Mouse (Mus musculus): ENCODE data around the gene Abcc4. TPM values are rescaled to one million over a fixed set of nuclear protein-coding genes. Genes with fewer than 3 reads are reported as not detected.

Abcc4 gene
- polyA plus RNA-seq, 1 experiment from 2014 or later = 3.6 TPM

- no peak for ATAC-seq (replicated peaks; ENCODE audit: insufficient number of reproducible peaks, low FRiP score, low TSS enrichment, low read depth)
- no peak overlapping the region for H3K27ac ChIP-seq (replicated peaks; ENCODE audit: low read depth, low read length)
These were observed 9.3 kb downstream of the Abcc4 start for GRCm38 (mm10) chr14:118696556-118697289.

GRCm38 (mm10) chr14:118695866-118696265 is 10.2 kb downstream of the Abcc4 start:
- H3K9ac ChIP-seq (replicated peaks; ENCODE audit: low read length) = no peak overlapping the region
- ATAC-seq (replicated peaks; ENCODE audit: insufficient number of reproducible peaks, low FRiP score, low TSS enrichment, low read depth) (no peak), DNase-seq (ENCODE audit: low spot score) (no peak)
- 94% methylated on average over 11 of the region's 11 CpGs for WGBS
- H3K27ac ChIP-seq (replicated peaks; ENCODE audit: low read depth, low read length) = no peak overlapping the region
- no peak overlapping the region for H3K4me3 ChIP-seq (ENCODE audit: low read depth, low read length)
- H3K27me3 ChIP-seq (ENCODE audit: control insufficient read depth, insufficient read depth, low read length) = no peaks in the 10 kb centered on the region
- H3K4me1 ChIP-seq (ENCODE audit: control insufficient read depth, insufficient read depth, low read length) = no peaks in the 10 kb centered on the region
- H3K9me3 ChIP-seq (replicated peaks; ENCODE audit: control insufficient read depth, low read length) = no peaks in the 10 kb centered on the region
- no peaks in the 10 kb centered on the region for H3K36me3 ChIP-seq (replicated peaks; ENCODE audit: control insufficient read depth, insufficient read depth, low read depth, low read length)
- no peak overlapping the region for H3K4me2 ChIP-seq (ENCODE audit: low read depth, low read length)

More at GRCm38 (mm10) chr14:118696556-118697289, 9.3 kb downstream of the Abcc4 start:
- 95% methylated on average over 16 of the region's 16 CpGs for WGBS
- no peaks in the 10 kb centered on the region for H3K36me3 ChIP-seq (replicated peaks; ENCODE audit: control insufficient read depth, insufficient read depth, low read depth, low read length)
- H3K4me1 ChIP-seq (ENCODE audit: control insufficient read depth, insufficient read depth, low read length) = no peaks in the 10 kb centered on the region
- no peak overlapping the region for H3K4me2 ChIP-seq (ENCODE audit: low read depth, low read length)
- no peaks in the 10 kb centered on the region for H3K9me3 ChIP-seq (replicated peaks; ENCODE audit: control insufficient read depth, low read length)
- H3K4me3 ChIP-seq (ENCODE audit: low read depth, low read length) = no peak overlapping the region
- no peak overlapping the region for H3K9ac ChIP-seq (replicated peaks; ENCODE audit: low read length)
- H3K27me3 ChIP-seq (ENCODE audit: control insufficient read depth, insufficient read depth, low read length) = no peaks in the 10 kb centered on the region
- no peak for DNase-seq (ENCODE audit: low spot score)

- no peaks in the 10 kb centered on the region for H3K27me3 ChIP-seq (ENCODE audit: control insufficient read depth, insufficient read depth, low read length)
- no peak overlapping the region for H3K4me3 ChIP-seq (ENCODE audit: low read depth, low read length)
- no peaks in the 10 kb centered on the region for H3K4me1 ChIP-seq (ENCODE audit: control insufficient read depth, insufficient read depth, low read length)
- 83% methylated on average over 7 of the region's 7 CpGs for WGBS
- no peak overlapping the region for H3K4me2 ChIP-seq (ENCODE audit: low read depth, low read length)
- no peak overlapping the region for H3K9ac ChIP-seq (replicated peaks; ENCODE audit: low read length)
- H3K27ac ChIP-seq (replicated peaks; ENCODE audit: low read depth, low read length) = no peak overlapping the region
- H3K36me3 ChIP-seq (replicated peaks; ENCODE audit: control insufficient read depth, insufficient read depth, low read depth, low read length) = no peaks in the 10 kb centered on the region
- DNase-seq (ENCODE audit: low spot score) (no peak), ATAC-seq (replicated peaks; ENCODE audit: insufficient number of reproducible peaks, low FRiP score, low TSS enrichment, low read depth) (no peak)
- H3K9me3 ChIP-seq (replicated peaks; ENCODE audit: control insufficient read depth, low read length) = no peaks in the 10 kb centered on the region
These were observed 11.7 kb downstream of the Abcc4 start for GRCm38 (mm10) chr14:118694321-118694720.

DNA sequence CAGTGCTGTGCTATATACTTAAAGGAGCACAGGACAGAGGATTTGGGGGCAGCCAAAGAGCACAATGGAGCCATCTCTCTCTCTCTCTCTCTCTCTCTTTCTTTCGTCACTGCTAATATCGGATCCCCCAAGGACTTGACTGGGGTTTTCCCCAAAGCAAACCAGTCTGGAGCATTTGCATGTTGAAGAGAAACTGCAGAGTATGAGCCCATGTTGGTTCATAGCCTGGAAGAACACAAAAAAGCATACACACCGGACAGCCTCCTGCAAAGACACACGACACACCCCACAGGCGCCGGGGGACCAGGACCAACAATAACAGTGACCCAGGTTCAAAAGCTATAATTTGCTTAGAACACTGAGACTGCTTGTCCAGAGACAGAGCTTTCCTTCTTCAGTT is 14.1 kb downstream of the Abcc4 start:
- no peak overlapping the region for H3K4me3 ChIP-seq (ENCODE audit: low read depth, low read length)
- H3K9me3 ChIP-seq (replicated peaks; ENCODE audit: control insufficient read depth, low read length) = no peaks in the 10 kb centered on the region
- H3K4me2 ChIP-seq (ENCODE audit: low read depth, low read length) = no peak overlapping the region
- no peak overlapping the region for H3K9ac ChIP-seq (replicated peaks; ENCODE audit: low read length)
- H3K4me1 ChIP-seq (ENCODE audit: control insufficient read depth, insufficient read depth, low read length) = no peaks in the 10 kb centered on the region
- H3K27ac ChIP-seq (replicated peaks; ENCODE audit: low read depth, low read length) = no peak overlapping the region
- no peaks in the 10 kb centered on the region for H3K27me3 ChIP-seq (ENCODE audit: control insufficient read depth, insufficient read depth, low read length)
- DNase-seq (ENCODE audit: low spot score) (no peak), ATAC-seq (replicated peaks; ENCODE audit: insufficient number of reproducible peaks, low FRiP score, low TSS enrichment, low read depth) (no peak)
- no peaks in the 10 kb centered on the region for H3K36me3 ChIP-seq (replicated peaks; ENCODE audit: control insufficient read depth, insufficient read depth, low read depth, low read length)
- WGBS = 71% methylated on average over 6 of the region's 6 CpGs

GRCm38 (mm10) chr14:118691404-118691803 is 14.6 kb downstream of the Abcc4 start:
- ATAC-seq (replicated peaks; ENCODE audit: insufficient number of reproducible peaks, low FRiP score, low TSS enrichment, low read depth) = no peak
- Histone ChIP-seq H3K4me2 (ENCODE audit: low read depth, low read length) (no peak overlapping the region), H3K9me3 (replicated peaks; ENCODE audit: control insufficient read depth, low read length) (no peaks in the 10 kb centered on the region), H3K36me3 (replicated peaks; ENCODE audit: control insufficient read depth, insufficient read depth, low read depth, low read length) (no peaks in the 10 kb centered on the region), H3K27ac (replicated peaks; ENCODE audit: low read depth, low read length) (no peak overlapping the region), H3K4me3 (ENCODE audit: low read depth, low read length) (no peak overlapping the region), H3K9ac (replicated peaks; ENCODE audit: low read length) (no peak overlapping the region), H3K27me3 (ENCODE audit: control insufficient read depth, insufficient read depth, low read length) (no peaks in the 10 kb centered on the region), H3K4me1 (ENCODE audit: control insufficient read depth, insufficient read depth, low read length) (no peaks in the 10 kb centered on the region)
- 80% methylated on average over 5 of the region's 5 CpGs for WGBS
- DNase-seq (ENCODE audit: low spot score) = no peak

GRCm38 (mm10) chr14:118690921-118691320 is 15.1 kb downstream of the Abcc4 start:
- no peak overlapping the region for H3K27ac ChIP-seq (replicated peaks; ENCODE audit: low read depth, low read length)

GRCm38 (mm10) chr14:118690336-118690735 is 15.7 kb downstream of the Abcc4 start:
- Histone ChIP-seq H3K4me2 (ENCODE audit: low read depth, low read length) (no peak overlapping the region), H3K36me3 (replicated peaks; ENCODE audit: control insufficient read depth, insufficient read depth, low read depth, low read length) (no peaks in the 10 kb centered on the region), H3K9me3 (replicated peaks; ENCODE audit: control insufficient read depth, low read length) (no peaks in the 10 kb centered on the region), H3K9ac (replicated peaks; ENCODE audit: low read length) (no peak overlapping the region), H3K4me3 (ENCODE audit: low read depth, low read length) (no peak overlapping the region), H3K27me3 (ENCODE audit: control insufficient read depth, insufficient read depth, low read length) (no peaks in the 10 kb centered on the region), H3K27ac (replicated peaks; ENCODE audit: low read depth, low read length) (no peak overlapping the region), H3K4me1 (ENCODE audit: control insufficient read depth, insufficient read depth, low read length) (no peaks in the 10 kb centered on the region)
- DNase-seq (ENCODE audit: low spot score) = no peak
- ATAC-seq (replicated peaks; ENCODE audit: insufficient number of reproducible peaks, low FRiP score, low TSS enrichment, low read depth) = no peak
- 75% methylated on average over 10 of the region's 10 CpGs for WGBS

More at GRCm38 (mm10) chr14:118690921-118691320, 15.1 kb downstream of the Abcc4 start:
- H3K27me3 ChIP-seq (ENCODE audit: control insufficient read depth, insufficient read depth, low read length) = no peaks in the 10 kb centered on the region
- ATAC-seq (replicated peaks; ENCODE audit: insufficient number of reproducible peaks, low FRiP score, low TSS enrichment, low read depth) (no peak), DNase-seq (ENCODE audit: low spot score) (no peak)
- no peak overlapping the region for H3K4me3 ChIP-seq (ENCODE audit: low read depth, low read length)
- H3K36me3 ChIP-seq (replicated peaks; ENCODE audit: control insufficient read depth, insufficient read depth, low read depth, low read length) = no peaks in the 10 kb centered on the region
- WGBS = 47% methylated on average over 8 of the region's 8 CpGs
- no peak overlapping the region for H3K4me2 ChIP-seq (ENCODE audit: low read depth, low read length)
- H3K9me3 ChIP-seq (replicated peaks; ENCODE audit: control insufficient read depth, low read length) = no peaks in the 10 kb centered on the region
- no peaks in the 10 kb centered on the region for H3K4me1 ChIP-seq (ENCODE audit: control insufficient read depth, insufficient read depth, low read length)
- H3K9ac ChIP-seq (replicated peaks; ENCODE audit: low read length) = no peak overlapping the region

DNA sequence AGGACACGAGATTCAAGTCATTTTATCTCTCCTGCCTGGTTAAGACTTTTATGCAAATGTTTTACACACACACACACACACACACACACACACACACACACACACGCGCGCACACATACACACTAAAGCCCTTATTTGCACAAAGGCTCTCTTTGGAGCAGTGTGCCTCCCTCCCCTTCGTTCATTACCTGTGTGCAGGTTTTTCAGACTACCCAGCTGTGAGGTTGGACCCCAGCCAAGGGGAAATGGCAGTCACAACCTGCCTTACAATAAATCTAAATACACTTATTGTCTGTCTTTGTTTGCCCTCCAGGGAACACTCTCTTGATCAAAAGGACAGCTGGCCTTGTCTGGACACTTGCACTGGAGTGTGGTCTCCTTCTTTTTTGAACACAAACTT is 17.4 kb downstream of the Abcc4 start:
- 81% methylated on average over 5 of the region's 5 CpGs for WGBS
- no peaks in the 10 kb centered on the region for H3K36me3 ChIP-seq (replicated peaks; ENCODE audit: control insufficient read depth, insufficient read depth, low read depth, low read length)
- H3K9ac ChIP-seq (replicated peaks; ENCODE audit: low read length) = no peak overlapping the region
- no peak overlapping the region for H3K27ac ChIP-seq (replicated peaks; ENCODE audit: low read depth, low read length)
- ATAC-seq (replicated peaks; ENCODE audit: insufficient number of reproducible peaks, low FRiP score, low TSS enrichment, low read depth) (no peak), DNase-seq (ENCODE audit: low spot score) (no peak)
- H3K9me3 ChIP-seq (replicated peaks; ENCODE audit: control insufficient read depth, low read length) = no peaks in the 10 kb centered on the region
- no peaks in the 10 kb centered on the region for H3K27me3 ChIP-seq (ENCODE audit: control insufficient read depth, insufficient read depth, low read length)
- no peak overlapping the region for H3K4me3 ChIP-seq (ENCODE audit: low read depth, low read length)
- H3K4me2 ChIP-seq (ENCODE audit: low read depth, low read length) = no peak overlapping the region
- H3K4me1 ChIP-seq (ENCODE audit: control insufficient read depth, insufficient read depth, low read length) = no peaks in the 10 kb centered on the region
